Mouse (Mus musculus) midbrain, embryonic 12.5 days (tissue): ENCODE results near the gene Olfr509. TPM values are rescaled to one million over a fixed set of nuclear protein-coding genes. Genes with fewer than 3 reads are reported as not detected.

Experiments used
- polyA plus RNA-seq: library from polyadenylated mRNA; unstranded; fragments of >200 nt; fragmentation: Nextera tagmentation; extraction: Ambion mirVana; gene quantifications from 2 replicates; pipeline ENCODE4 v1.2.1, GENCODE M21; 2016

Olfr509 gene
- polyA plus RNA-seq, 1 experiment from 2014 or later, result not detected

Other genes starting within 250 kb of the Olfr509 start
- gene Olfr497, start 231.5 kb downstream of the Olfr509 start, polyA plus RNA-seq, result not detected in 2 replicates
- gene Olfr498, start 186.6 kb downstream of the Olfr509 start, polyA plus RNA-seq, result not detected in 2 replicates
- gene Olfr502, start 126.8 kb downstream of the Olfr509 start, polyA plus RNA-seq, result not detected in 2 replicates
- not detected in 2 replicates for gene Olfr503, start 107.4 kb downstream of the Olfr509 start, polyA plus RNA-seq
- gene Olfr504, start 86.1 kb downstream of the Olfr509 start, polyA plus RNA-seq, result not detected in 2 replicates
- not detected in 2 replicates for gene Olfr506, start 41.1 kb downstream of the Olfr509 start, polyA plus RNA-seq
- gene Olfr507, start 30.1 kb downstream of the Olfr509 start, polyA plus RNA-seq, result not detected in 2 replicates
- gene Olfr508, start 21.9 kb downstream of the Olfr509 start, polyA plus RNA-seq, result not detected in 2 replicates
- not detected in 2 replicates for gene Olfr510, start 14.5 kb upstream of the Olfr509 start, polyA plus RNA-seq
- gene Olfr512, start 61.4 kb upstream of the Olfr509 start, polyA plus RNA-seq, result not detected in 2 replicates
- gene Olfr513, start 99.1 kb upstream of the Olfr509 start, polyA plus RNA-seq, result not detected in 2 replicates
- not detected in 2 replicates for gene Olfr514, start 174.1 kb upstream of the Olfr509 start, polyA plus RNA-seq
- gene Olfr516, start 198.6 kb upstream of the Olfr509 start, polyA plus RNA-seq, result not detected in 2 replicates
- gene Olfr517, start 220.5 kb upstream of the Olfr509 start, polyA plus RNA-seq, result not detected in 2 replicates
- not detected in 2 replicates for gene Olfr518, start 233.1 kb upstream of the Olfr509 start, polyA plus RNA-seq
- gene Olfr519, start 242.5 kb upstream of the Olfr509 start, polyA plus RNA-seq, result not detected in 2 replicates